Mouse (Mus musculus) adrenal gland, postnatal 10 days (tissue): ENCODE data around the gene Fam20b. TPM values are rescaled to one million over a fixed set of nuclear protein-coding genes. Genes with fewer than 3 reads are reported as not detected.

Experiments used
- DNase-seq: peaks from one replicate; pipeline ENCODE4 v3.0.0; 2021; ENCODE audit warnings: mixed read lengths
- total RNA-seq, 2 experiments: library from RNA; stranded (reverse); gene quantifications; 2 replicates each; pipeline ENCODE4 v1.2.3; 2021

Gene Fam20b
- total RNA-seq, 2 experiments from 2014 or later, result 37.5 to 42.8 TPM

GRCm38 (mm10) chr1:156730802-156731201, 11.9 kb upstream of the Fam20b start:
- DNase-seq, result no peak

DNA sequence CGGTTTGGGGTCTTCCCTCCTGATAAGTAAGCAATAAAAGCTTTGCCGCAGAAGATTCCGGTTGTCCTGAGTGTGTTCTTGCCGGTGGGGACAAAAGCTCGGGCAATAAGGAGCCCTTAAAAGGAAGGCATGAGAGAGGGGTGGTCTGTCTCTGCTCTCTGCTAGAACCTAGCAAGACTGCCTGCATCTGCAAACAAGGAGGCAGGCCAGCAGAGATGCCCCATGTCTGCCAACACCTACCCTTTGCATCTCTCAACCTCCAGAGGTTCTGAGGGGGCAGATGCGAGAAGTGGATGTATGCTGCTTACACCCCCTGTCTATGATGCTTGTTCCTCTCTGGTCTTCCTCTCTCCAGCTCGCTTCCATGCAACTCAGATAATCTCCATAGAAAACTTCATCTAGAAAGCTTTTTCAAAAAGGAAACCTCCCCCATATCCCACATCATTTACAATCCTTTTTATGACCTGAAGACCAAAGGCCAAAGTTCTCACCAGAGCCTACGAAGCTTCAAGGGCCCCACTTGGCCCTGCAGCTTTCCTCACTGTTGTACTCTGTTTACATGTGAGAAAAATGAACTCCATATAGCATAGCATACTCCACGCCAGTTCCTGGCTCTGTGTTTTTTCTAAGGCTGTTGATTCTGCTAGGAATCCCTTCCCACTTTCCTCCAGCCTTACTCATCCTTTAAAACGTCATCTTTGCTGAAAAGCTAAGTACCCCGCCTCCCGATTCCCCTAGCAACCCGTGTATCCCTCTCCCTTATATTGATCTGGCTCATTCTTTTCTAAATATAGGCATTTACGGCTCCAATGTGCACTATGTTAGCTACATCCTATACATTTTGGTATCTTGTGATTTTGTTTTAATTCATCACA, 8.6 kb upstream of the Fam20b start:
- no peak for DNase-seq

- DNase-seq, result no peak
Measured at GRCm38 (mm10) chr1:156722089-156722488, 3.2 kb upstream of the Fam20b start.

DNA sequence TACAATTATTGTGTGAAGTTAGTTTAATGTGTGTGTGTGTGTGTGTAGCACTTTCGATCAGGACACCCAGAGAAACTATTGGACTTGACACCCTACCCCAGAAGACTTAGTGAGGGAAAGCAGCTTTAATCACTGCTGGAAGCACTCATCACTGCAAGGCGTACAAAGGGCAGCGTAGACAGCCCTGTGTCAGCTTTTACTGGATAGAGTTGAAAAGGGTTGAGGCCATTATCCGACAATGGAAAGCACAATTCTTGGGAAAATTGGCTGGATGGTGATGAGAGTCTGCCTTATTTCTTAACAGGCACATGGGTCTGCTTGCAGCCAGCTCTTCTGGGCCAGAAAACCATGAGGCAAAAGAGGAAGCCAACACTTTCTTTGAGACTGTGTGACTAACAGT, 1.2 kb upstream of the Fam20b start:
- DNase-seq, result no peak

DNA sequence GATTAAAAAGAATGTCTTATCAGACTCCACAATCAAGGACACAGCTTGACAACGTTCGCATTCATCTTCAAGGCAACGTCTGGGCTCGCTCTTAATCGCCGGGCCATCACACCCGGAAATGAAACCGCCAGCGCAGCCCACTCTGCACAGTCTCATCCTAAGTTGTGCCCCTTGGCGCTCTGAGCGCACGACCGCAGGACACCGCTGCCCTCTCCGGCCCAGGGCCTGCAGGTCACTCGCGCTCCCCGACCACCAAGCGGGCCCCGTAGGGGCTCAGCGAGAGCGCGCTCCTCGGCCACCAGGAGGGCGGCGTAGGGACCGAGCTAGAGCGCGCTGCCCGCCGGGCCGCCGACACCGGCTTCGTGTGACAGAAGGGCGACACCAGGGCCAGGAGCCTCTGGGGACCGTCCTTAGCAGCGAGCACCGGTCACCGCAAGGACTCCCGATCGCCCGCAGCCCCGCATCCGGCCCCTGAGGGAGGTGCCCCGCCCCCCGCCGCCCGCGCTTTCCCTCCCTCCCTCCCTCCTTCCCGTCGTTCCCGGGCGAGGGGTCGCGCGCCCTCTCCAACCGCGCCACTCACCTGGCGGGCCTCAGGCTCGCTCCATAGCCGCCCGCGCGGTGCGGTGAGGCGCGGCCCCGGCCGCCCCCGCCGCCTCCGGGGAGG, 468 bp downstream of the Fam20b start:
- peak; percentile 65 for DNase-seq

DNA sequence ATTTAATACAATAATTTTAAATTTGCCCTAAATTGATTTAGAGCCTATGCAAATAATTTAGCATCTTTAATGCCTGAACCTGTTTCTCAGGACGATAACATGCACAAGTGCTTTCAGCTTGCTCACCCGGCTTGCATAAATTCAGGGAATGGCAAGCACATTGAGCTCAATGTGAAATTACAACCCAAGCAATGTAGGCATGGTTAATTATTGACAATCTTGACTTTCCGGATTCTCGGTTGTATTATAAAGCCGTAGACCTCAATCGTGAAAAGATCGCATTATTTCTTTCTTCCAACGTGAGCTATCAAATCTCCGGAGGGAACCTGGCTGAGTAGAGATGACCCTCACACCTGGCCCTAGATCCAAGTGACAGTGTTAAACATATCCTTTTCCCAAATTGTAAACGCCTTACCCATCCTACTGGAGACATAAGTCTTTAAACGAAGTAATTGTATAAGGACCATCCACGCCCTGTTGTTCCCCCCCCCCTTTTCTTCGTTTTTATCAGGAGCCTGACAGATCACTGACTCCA, 1.1 kb downstream of the Fam20b start:
- no peak for DNase-seq

- DNase-seq, result no peak
Measured at GRCm38 (mm10) chr1:156716681-156717080, 2.2 kb downstream of the Fam20b start.

DNA sequence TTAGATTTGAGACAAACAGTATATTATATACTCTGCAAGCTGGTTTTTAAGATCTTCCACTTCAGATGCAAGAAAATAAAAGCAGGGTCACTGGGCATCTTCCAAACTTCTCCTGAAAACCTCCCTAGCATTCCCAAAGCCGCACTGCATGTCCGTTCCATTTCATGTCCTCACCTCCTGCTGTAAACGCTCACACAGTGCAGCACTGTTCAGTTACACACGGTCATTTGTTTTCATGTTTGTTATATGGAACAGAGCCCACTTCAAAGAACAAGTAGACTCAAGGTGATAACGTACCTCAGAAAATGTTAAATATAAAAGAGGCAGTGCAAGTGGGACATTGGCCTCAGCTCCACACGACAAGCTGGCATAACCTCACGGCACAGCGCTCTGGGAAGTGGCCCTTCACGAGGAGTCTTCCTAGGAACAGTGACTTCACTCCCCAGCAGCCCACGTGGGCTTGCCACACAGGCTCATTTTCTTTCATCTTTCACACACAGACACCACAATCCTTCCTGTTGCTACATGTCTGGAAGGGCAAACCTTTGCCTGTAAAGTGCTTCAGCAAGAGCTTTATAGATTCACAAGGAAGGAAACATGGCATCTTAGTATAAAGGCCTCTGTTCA, 8.3 kb downstream of the Fam20b start:
- DNase-seq, result no peak

- no peak for DNase-seq
Measured at GRCm38 (mm10) chr1:156708672-156709071, 10.2 kb downstream of the Fam20b start.

DNA sequence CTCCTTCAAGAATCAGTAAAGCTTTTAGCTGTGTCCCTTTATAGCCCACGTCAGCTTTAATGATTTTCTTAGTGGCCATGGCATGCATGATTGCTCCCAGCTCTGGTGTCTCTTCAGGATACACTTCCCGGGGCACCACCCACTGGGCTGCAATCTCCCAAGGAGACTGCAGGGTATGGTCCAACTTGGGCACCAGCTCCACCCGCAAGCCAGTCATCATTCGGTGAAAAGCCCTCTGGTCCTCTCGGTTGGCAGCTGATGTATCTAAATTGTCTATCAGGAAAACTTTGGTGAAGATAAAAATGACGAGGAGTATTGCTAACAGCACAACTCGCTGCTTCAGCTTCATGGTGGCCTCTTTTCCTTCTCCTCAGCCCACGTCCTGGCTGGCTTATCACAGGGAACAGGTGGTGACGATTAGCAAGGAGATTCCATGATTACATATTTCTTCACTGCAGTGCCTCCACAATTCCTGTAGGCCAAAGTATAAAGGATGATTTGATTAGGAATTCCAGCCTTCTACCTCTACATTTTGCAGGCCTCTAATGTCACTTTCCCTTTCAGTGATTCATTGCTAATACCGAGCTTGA, 13.1 kb downstream of the Fam20b start:
- DNase-seq, result no peak

- no peak for DNase-seq
Measured at GRCm38 (mm10) chr1:156703444-156703843, 15.4 kb downstream of the Fam20b start.

DNA sequence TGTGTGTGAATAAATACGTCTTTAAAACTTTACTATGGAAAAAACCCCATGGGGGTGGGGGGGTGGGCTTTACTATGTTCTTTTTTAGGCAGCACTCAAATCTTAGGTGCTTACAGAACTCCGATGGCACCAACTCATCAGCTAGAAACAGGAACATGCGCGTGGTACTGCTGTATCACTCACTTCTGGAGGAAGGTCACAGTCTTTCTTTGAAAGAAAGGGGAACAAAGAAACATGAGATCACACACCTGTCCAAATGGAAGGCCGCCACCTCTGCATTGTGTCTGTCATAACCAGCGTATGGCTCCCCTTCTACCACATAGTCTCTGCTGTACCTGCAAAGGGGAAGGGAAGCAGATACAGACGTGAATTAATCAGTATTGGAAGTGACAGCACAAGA, 16.7 kb downstream of the Fam20b start:
- DNase-seq, result no peak

GRCm38 (mm10) chr1:156686025-156686661, 32.7 kb downstream of the Fam20b start:
- no peak for DNase-seq

DNA sequence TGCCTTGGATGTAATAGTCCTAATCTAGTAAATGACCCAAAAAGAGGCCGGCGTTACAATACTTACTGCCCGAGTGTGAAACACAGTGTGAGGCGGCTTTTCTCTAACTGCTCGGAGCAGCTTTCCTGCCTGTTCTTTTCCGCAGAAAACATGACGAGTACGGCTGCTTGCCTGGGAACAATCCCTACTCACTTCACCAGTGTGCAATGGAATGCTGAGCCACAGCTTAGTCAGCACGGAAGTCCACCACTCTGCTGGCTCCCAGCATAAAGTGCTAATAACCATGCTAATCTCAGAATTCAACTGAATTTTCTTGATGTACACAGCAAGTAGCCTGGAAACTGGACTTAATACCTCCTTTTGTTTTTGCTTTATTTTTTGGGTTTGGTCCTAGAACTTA, 39.3 kb downstream of the Fam20b start:
- DNase-seq, result no peak

- DNase-seq, result no peak
Measured at GRCm38 (mm10) chr1:156677230-156677629, 41.7 kb downstream of the Fam20b start.

GRCm38 (mm10) chr1:156676596-156676995, 42.3 kb downstream of the Fam20b start:
- DNase-seq, result peak; percentile 38

- DNase-seq, result peak; percentile 77
Measured at GRCm38 (mm10) chr1:156676171-156676570, 42.7 kb downstream of the Fam20b start.

GRCm38 (mm10) chr1:156674195-156675000, 44.5 kb downstream of the Fam20b start, which contains the start of gene Tor3a:
Gene Tor3a (minus strand): TSS chr1:156674356.
- peak; percentile 91 for DNase-seq

DNA sequence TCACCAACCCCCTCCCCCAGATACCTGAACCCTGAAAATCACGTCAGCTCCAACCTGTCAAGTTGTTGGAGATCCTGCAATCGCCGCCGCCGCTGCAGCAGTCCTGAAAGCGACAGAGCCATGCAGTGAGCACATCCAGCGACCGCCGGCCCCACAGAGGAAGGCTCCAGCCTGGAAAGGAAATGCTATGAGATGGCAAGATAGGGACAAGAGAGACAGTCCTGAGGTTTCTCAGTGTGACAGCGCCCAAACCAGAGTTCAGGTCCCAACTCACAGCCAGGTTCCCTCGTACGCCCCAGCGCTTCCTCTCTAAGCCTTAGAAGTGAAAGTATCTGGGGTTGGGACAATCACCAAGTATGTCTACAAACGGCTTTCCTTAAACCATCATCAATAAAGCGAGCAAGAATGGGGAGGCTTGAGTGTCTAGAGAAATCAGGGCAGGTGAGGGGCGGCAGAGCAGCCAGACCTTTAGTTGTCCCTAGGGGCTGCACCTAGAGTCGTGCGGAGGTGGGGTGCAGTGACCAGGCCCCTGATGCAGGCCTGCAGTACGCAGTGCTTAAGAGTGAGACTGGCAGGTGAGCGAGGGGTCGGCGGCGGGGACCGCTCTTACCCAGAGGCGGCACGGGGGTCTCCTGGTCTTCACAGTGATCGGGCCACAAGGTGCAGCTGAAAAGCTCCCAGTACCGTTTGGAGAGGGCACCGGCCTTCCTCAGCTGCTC, 45.3 kb downstream of the Fam20b start:
- peak; percentile 55 for DNase-seq
